Mouse (Mus musculus): ENCODE measurements around the gene Vmn1r209.
"Not testable (repeated sequence)": the region's sequence is repeated elsewhere in the genome, so short reads cannot be mapped to it uniquely, and the experiment has no call there.

Vmn1r209 gene

GRCm38 (mm10) chr13:22809582-22809981, at the start of gene Vmn1r209:
Gene Vmn1r209 (minus strand): TSS chr13:22809682.
- not testable (repeated sequence) for DNase-seq

DNA sequence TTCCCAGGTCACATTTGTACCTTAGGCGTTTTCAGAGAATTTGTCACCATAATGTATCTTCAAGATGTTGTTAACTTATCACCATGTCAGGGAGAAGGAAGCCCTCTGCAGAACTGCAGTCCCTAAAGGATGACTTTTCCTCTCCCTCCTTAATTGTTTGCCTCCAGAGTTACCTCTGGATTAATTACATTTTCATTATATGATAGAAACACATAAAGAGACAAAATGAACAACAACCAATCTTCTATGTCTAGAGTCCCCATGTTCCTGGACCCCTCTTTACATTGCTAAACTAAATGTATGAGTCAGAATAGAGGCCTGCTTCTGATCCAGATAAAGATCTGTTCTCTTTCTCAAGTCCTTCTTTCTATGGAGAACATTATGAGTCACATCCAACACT, 48.0 kb upstream of the Vmn1r209 start, which contains the start of gene Vmn1r211:
Gene Vmn1r211 (minus strand): TSS at position 101 of the 400 bp plus-strand sequence.
- DNase-seq, result no peak

DNA sequence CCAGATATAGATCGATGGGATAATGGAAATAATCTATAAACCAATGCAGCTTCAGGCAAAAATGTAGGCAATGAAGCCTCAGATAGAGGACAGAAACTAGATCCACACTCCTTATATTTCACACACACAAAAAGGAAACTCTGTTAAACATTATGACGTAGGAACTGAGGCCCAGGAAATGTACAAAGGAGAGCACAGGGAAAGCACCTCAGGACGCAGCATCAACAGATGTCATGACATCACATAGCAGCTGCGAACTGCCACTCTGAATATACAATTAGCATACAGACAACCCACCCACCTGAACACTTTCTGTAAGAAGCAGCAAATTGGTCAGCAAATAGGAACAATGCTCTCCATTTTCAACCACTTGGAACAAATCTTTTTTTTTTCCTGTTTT, 45.3 kb upstream of the Vmn1r209 start:
- DNase-seq, result no peak

GRCm38 (mm10) chr13:22846798-22847197, 37.3 kb upstream of the Vmn1r209 start:
- DNase-seq, result no peak

GRCm38 (mm10) chr13:22844304-22844703, 34.8 kb upstream of the Vmn1r209 start:
- not testable (repeated sequence) for DNase-seq

- DNase-seq, result no peak
Measured at GRCm38 (mm10) chr13:22831248-22831647, 21.8 kb upstream of the Vmn1r209 start, which contains the start of gene Vmn1r210. Gene Vmn1r210 (minus strand): TSS chr13:22831348.

GRCm38 (mm10) chr13:22829395-22829794, 19.9 kb upstream of the Vmn1r209 start:
- DNase-seq, result not testable (repeated sequence)

- not testable (repeated sequence) for DNase-seq
Measured at GRCm38 (mm10) chr13:22821601-22822000, 12.1 kb upstream of the Vmn1r209 start.

DNA sequence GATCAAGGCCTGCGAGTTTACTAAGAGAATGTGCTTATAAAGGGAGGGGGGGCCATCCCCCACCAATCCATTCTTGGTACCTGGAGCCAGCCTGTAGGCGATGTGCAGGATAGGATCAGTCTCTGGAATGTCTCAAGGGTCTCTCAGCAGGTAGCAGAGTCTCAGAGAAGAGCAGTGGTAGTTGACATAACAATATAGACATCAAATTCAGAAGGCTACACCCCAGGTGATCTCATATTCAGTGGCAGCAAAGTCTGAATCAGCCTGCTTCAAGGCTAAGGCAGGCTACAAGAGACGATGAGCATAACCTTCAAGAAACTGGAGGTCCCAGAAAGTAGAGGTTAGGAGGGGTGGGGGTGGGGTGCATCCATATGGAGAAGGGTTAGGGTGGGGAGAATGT, 21.4 kb downstream of the Vmn1r209 start:
- not testable (repeated sequence) for DNase-seq

- not testable (repeated sequence) for DNase-seq
Measured at GRCm38 (mm10) chr13:22784159-22784558, 25.3 kb downstream of the Vmn1r209 start.

DNA sequence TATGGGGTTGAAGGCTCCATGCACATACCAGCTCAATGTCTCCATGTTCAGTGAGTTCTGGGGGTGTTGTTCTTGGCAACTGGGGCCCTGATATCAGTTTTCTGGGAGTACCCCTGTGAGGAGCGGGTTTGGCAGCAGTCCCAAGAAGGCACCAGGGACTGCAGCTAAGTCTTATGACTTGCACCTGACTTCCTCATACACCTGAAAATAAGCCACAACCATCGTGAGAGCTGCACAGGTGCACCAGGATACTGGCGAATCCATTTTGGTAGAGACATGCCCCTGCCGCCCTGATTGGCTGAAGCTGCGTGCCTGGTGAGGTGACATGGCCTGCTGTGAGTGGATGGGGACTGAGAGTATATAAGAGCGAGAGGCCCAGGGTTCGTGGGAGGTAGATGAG, 32.2 kb downstream of the Vmn1r209 start, which contains the start of gene Vmn1r208:
Gene Vmn1r208 (minus strand): TSS at position 101 of the 400 bp plus-strand sequence.
- DNase-seq, result not testable (repeated sequence)

DNA sequence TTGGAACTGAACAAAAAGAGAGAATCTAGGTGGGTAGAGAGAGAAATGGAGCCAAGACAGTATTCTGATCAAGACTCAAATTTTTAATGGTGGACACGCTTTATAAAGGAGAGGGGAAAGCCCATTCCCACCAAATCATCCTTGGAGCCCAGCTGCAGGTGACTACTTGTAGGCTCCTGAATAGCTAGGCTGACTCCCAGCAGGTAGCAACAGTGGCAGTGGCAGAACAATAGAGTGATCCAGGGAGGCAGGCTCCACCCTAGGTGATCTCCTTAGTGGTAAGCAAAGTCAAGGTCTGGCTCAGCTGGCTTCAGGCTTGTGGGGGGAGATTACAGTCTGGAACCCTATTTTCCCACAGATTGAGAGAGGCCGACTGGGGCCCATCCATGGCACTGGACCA, 37.9 kb downstream of the Vmn1r209 start:
- DNase-seq, result not testable (repeated sequence)
